ENCODE assay signal across 13 mouse cellular contexts in the genomic region with DNA sequence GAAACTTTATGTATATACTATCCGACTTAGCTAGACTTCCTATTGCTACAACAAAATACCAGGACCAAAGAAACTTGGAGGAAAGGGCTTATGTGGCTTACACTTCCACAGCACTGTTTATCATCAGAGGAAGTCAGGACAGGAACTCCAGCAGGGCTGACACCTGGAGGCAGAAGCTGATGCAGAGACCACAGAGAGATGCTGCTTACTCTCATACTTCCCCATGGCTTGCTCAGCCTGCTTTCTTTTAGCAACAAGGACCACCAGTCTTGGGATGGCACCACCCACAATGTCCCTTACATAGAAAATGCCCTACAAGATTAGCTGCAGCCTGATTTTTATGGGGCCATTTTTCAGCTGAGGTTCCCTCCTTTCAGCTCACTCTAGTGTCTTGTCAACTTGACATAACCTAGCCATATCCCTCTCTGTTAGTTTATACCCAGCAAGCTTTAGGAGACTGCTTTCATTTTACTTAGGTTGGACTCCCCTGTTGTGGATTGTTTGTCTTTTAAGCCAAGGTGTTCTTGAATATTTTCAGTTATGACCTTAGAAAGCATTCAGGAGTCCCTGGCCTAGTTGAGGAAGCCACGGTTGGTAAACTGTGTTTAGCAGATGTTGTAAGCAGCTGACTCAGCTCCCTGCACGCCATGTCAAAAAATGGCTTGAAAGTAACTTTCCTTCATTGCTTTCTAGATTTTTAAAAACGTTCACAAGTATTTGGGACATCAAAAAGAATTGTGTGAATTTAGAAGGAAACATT.
DNase-seq lines count a peak whose midpoint lies in the region; ATAC-seq and TF ChIP-seq lines count a peak whose summit lies in the region.
"Had no signal": no experiment of that assay in that cellular context is flagged by ENCODE, and none has a peak within 500 bp of the region (broad histone marks: within the 10 kb centered on the region; RNA-seq: fewer than 3 reads in every experiment).

No protein-coding gene starts in this region.

- H3K27ac ChIP-seq in kidney, adult 2 months (ENCODE audit: insufficient read depth, low read depth, low read length), result peak overlapping the region; percentile 26
- no peak overlapping the region for H3K27ac ChIP-seq in hindbrain, embryonic 16.5 days (ENCODE audit: low read depth, low read length)
- H3K27ac ChIP-seq: hindbrain, embryonic 10.5 days; liver, embryonic 14.5 days; midbrain, embryonic 13.5 days; neural tube, embryonic 12.5 days had no signal

- ATAC-seq in inflammation-experienced regulatory T-cells, adult 6 months, result peak; percentile 32
- no peak for ATAC-seq in hindbrain, embryonic 16.5 days
- ATAC-seq: midbrain, embryonic 13.5 days had no signal

- H3K9me3 ChIP-seq in hindbrain, embryonic 16.5 days (ENCODE audit: control insufficient read depth, low read length), result no peaks in the 10 kb centered on the region
- H3K9me3 ChIP-seq: hindbrain, embryonic 10.5 days; midbrain, embryonic 13.5 days; neural tube, embryonic 12.5 days had no signal

- H3K4me2 ChIP-seq in hindbrain, embryonic 16.5 days (ENCODE audit: low read length), result no peak overlapping the region
- H3K4me2 ChIP-seq: midbrain, embryonic 13.5 days; neural tube, embryonic 12.5 days had no signal

- no peak for TF ChIP-seq POLR2A in kidney, adult 2 months (IDR thresholded peaks at IDR 0.05; ENCODE audit: low read depth, low read length)

- H3K9ac ChIP-seq in hindbrain, embryonic 16.5 days (ENCODE audit: low read depth, low read length), result no peak overlapping the region
- H3K9ac ChIP-seq: liver, embryonic 14.5 days; midbrain, embryonic 13.5 days; neural tube, embryonic 12.5 days had no signal

- no peaks in the 10 kb centered on the region for H3K27me3 ChIP-seq in kidney, adult 2 months (replicated peaks; ENCODE audit: control insufficient read depth, insufficient read depth, low read length)
- H3K27me3 ChIP-seq in hindbrain, embryonic 16.5 days (replicated peaks; ENCODE audit: control insufficient read depth, insufficient read depth, low read length), result no peaks in the 10 kb centered on the region
- H3K27me3 ChIP-seq: midbrain, embryonic 13.5 days; neural tube, embryonic 12.5 days had no signal

- no peak for DNase-seq in kidney, adult 2 months
- no peak for DNase-seq in kidney, postnatal 14 days
- DNase-seq in thymus, postnatal 0 days (ENCODE audit: low spot score), result peak; percentile 40
- DNase-seq in thymus, adult 18-20 months, result no peak
- no peak for DNase-seq in left cerebral cortex, adult 18-20 months (ENCODE audit: low spot score in 2 of 2)
- DNase-seq: kidney, adult 9 months; retina, postnatal 1 day had no signal

- H3K4me1 ChIP-seq in kidney, adult 2 months (ENCODE audit: control insufficient read depth, insufficient read depth, low read length), result peaks cover 10% of the 10 kb centered on the region; the same call in 1 of the 2 replicates
- H3K4me1 ChIP-seq in hindbrain, embryonic 16.5 days (ENCODE audit: control insufficient read depth, insufficient read depth, low read depth, low read length), result peaks cover 4% of the 10 kb centered on the region; the same call in 1 of the 2 replicates
- H3K4me1 ChIP-seq: neural tube, embryonic 12.5 days had no signal

- no peaks in the 10 kb centered on the region for H3K36me3 ChIP-seq in kidney, adult 2 months (ENCODE audit: control insufficient read depth, insufficient read depth, low read length)
- H3K36me3 ChIP-seq in hindbrain, embryonic 16.5 days (ENCODE audit: control insufficient read depth, insufficient read depth, low read length), result no peaks in the 10 kb centered on the region
- H3K36me3 ChIP-seq: midbrain, embryonic 13.5 days; neural tube, embryonic 12.5 days had no signal

- no peak overlapping the region for H3K4me3 ChIP-seq in kidney, adult 2 months (ENCODE audit: insufficient read depth, low read depth, low read length)
- no peak overlapping the region for H3K4me3 ChIP-seq in hindbrain, embryonic 16.5 days (ENCODE audit: low read length)
- H3K4me3 ChIP-seq: hindbrain, embryonic 10.5 days; midbrain, embryonic 13.5 days; neural tube, embryonic 12.5 days had no signal

- TF ChIP-seq CTCF in kidney, adult 2 months (conservative IDR thresholded peaks at IDR 0.05; ENCODE audit: insufficient read depth, insufficient read length, low read depth, low read length), result no peak

- 37% methylated on average over 4 of the region's 4 CpGs for whole genome bisulfite sequencing in kidney, adult 2 months
- WGBS in hindbrain, embryonic 16.5 days, result 78% methylated on average over 4 of the region's 4 CpGs
